Mouse (Mus musculus): ENCODE measurements around the gene Cyp2d10.

DNA sequence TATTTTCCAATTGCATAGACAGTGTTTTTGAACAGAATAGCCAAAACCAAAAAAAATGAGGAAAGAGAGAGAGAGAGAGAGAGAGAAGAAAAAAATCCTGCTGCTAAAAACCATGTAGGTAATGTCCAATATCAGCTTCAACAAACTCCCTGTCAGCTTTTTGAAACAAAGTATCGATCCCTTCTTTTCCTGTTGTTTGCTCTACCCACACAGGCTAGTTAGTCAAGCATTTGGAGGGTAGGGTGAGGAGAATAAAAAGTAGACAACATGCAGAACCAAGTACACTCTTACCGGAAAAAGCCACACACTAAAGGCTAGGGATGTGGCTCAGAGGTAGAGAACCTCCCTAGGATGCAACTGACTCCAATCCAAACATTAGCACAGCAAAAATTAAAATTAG lies 21.3 kb downstream of the Cyp2d10 start:
- TF ChIP-seq CTCF (IDR thresholded peaks at IDR 0.05; ENCODE audit: control insufficient read depth, insufficient read depth, insufficient read length) (no peak), MAX (IDR thresholded peaks at IDR 0.05) (no peak)
